Mouse (Mus musculus) erythroblast, embryonic 14.5 days (primary cell): Measurements from ENCODE around the gene Olfr642.

Experiments
- GATA1 ChIP-seq: IDR thresholded peaks from 2 replicates; pipeline ENCODE4 v1.6.1; 2012; ENCODE audit warnings: low read length, inconsistent platforms, mixed read lengths
- TAL1 ChIP-seq: IDR thresholded peaks from 3 replicates; pipeline ENCODE4 v1.6.1; 2012; ENCODE audit warnings: low read length, inconsistent platforms, mixed read lengths

GRCm38 (mm10) chr7:103998446-103998845, 54.0 kb downstream of the Olfr642 start, which contains the start of gene Olfr638:
- TF ChIP-seq GATA1 (no peak), TAL1 (no peak)
